Mouse (Mus musculus) mature B cell (primary cell): ENCODE data around the gene 4921517D22Rik.

ENCODE experiments used
- in situ Hi-C: fragments of 300-500 bp; cut with MboI; formaldehyde crosslinking; loops from 2 replicates; pipeline ENCODE4 v1.14.3; 2019

Gene 4921517D22Rik

GRCm38 (mm10) chr13:59691478-59691877 lies 2.4 kb downstream of the 4921517D22Rik start:
- in situ Hi-C loops, result no loop called here

GRCm38 (mm10) chr13:59690576-59690975 lies 3.3 kb downstream of the 4921517D22Rik start:
- in situ Hi-C loops, result no loop called here

- in situ Hi-C loops, result no loop called here
Measured at GRCm38 (mm10) chr13:59689843-59690242, 4.1 kb downstream of the 4921517D22Rik start.

GRCm38 (mm10) chr13:59689313-59689712 lies 4.6 kb downstream of the 4921517D22Rik start:
- in situ Hi-C loops, result no loop called here

GRCm38 (mm10) chr13:59688338-59688770 lies 5.6 kb downstream of the 4921517D22Rik start:
- in situ Hi-C loops, result no loop called here

GRCm38 (mm10) chr13:59685236-59685635 lies 8.7 kb downstream of the 4921517D22Rik start:
- in situ Hi-C loops, result no loop called here

GRCm38 (mm10) chr13:59682629-59683028 lies 11.3 kb downstream of the 4921517D22Rik start:
- in situ Hi-C loops, result no loop called here

GRCm38 (mm10) chr13:59679908-59680307 lies 14.0 kb downstream of the 4921517D22Rik start:
- in situ Hi-C loops, result no loop called here

GRCm38 (mm10) chr13:59679306-59679705 lies 14.6 kb downstream of the 4921517D22Rik start:
- in situ Hi-C loops, result no loop called here

GRCm38 (mm10) chr13:59676316-59677229 lies 17.3 kb downstream of the 4921517D22Rik start:
- in situ Hi-C loops, result no loop called here

- in situ Hi-C loops, result no loop called here
Measured at GRCm38 (mm10) chr13:59675151-59676011, 18.5 kb downstream of the 4921517D22Rik start, which contains the start of gene Golm1. Gene Golm1, minus strand, starts transcription at chr13:59675811.

GRCm38 (mm10) chr13:59674761-59675150 lies 19.2 kb downstream of the 4921517D22Rik start:
- in situ Hi-C loops, result no loop called here

- in situ Hi-C loops, result no loop called here
Measured at GRCm38 (mm10) chr13:59674215-59674614, 19.7 kb downstream of the 4921517D22Rik start.

GRCm38 (mm10) chr13:59673597-59673996 lies 20.3 kb downstream of the 4921517D22Rik start:
- in situ Hi-C loops, result no loop called here

- in situ Hi-C loops, result no loop called here
Measured at GRCm38 (mm10) chr13:59672248-59672647, 21.7 kb downstream of the 4921517D22Rik start.

- in situ Hi-C loops, result no loop called here
Measured at GRCm38 (mm10) chr13:59671521-59671920, 22.4 kb downstream of the 4921517D22Rik start.

GRCm38 (mm10) chr13:59669946-59670345 lies 24.0 kb downstream of the 4921517D22Rik start:
- in situ Hi-C loops, result no loop called here

- in situ Hi-C loops, result no loop called here
Measured at GRCm38 (mm10) chr13:59668501-59669093, 25.3 kb downstream of the 4921517D22Rik start.

GRCm38 (mm10) chr13:59667763-59668162 lies 26.1 kb downstream of the 4921517D22Rik start:
- in situ Hi-C loops, result no loop called here

- in situ Hi-C loops, result no loop called here
Measured at GRCm38 (mm10) chr13:59663939-59664712, 29.8 kb downstream of the 4921517D22Rik start.

- in situ Hi-C loops, result no loop called here
Measured at GRCm38 (mm10) chr13:59661966-59662365, 31.9 kb downstream of the 4921517D22Rik start.
